ENCODE assay signal across 33 mouse cellular contexts in the genomic region with DNA sequence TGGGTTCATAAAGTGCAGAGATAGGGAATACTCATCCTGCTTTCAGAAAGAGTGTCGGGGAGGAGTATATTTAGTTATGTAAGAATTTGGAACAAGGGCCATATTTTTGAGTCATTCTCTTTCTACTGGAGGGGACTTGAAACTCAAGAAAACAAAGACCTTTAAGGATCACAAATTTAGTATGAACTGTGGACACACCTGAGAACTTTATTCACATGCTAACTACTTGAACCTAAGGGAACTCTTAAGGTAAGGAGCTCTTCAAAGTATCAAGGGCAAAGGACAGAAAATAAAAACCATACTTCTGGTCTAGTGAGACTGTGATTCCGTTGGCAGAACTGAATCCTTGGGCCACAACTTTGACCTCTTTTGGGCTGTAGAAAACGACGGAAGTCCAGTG. TPM values are rescaled to one million over a fixed set of nuclear protein-coding genes. Genes with fewer than 3 reads are reported as not detected.
"Had no signal": no experiment of that assay in that cellular context is flagged by ENCODE, and none has a peak within 500 bp of the region (broad histone marks: within the 10 kb centered on the region; RNA-seq: fewer than 3 reads in every experiment).

No protein-coding gene starts in this region.

- H3K9me3 ChIP-seq: limb, embryonic 10.5 days; limb, embryonic 12.5 days; limb, embryonic 13.5 days; limb, embryonic 15.5 days; liver, embryonic 12.5 days; liver, embryonic 13.5 days; liver, embryonic 15.5 days; lung, embryonic 15.5 days; megakaryocyte, embryonic 14.5 days; midbrain, embryonic 10.5 days; midbrain, embryonic 12.5 days; midbrain, embryonic 13.5 days; midbrain, embryonic 15.5 days; neural tube, embryonic 12.5 days had no signal

- H3K27me3 ChIP-seq: limb, embryonic 12.5 days; limb, embryonic 13.5 days; limb, embryonic 15.5 days; liver, embryonic 12.5 days; liver, embryonic 13.5 days; liver, embryonic 15.5 days; lung, embryonic 15.5 days; megakaryocyte, embryonic 14.5 days; midbrain, embryonic 12.5 days; midbrain, embryonic 13.5 days; midbrain, embryonic 15.5 days; neural tube, embryonic 12.5 days had no signal

- ATAC-seq: liver, embryonic 12.5 days; liver, postnatal 0 days; midbrain, embryonic 13.5 days; midbrain, embryonic 15.5 days; midbrain, embryonic 16.5 days had no signal

- H3K27ac ChIP-seq: left cerebral cortex, adult 2 months; limb, embryonic 10.5 days; limb, embryonic 12.5 days; limb, embryonic 13.5 days; limb, embryonic 15.5 days; liver, embryonic 12.5 days; liver, embryonic 13.5 days; liver, embryonic 14.5 days; liver, embryonic 15.5 days; lung, embryonic 15.5 days; macrophage; midbrain, embryonic 10.5 days; midbrain, embryonic 12.5 days; midbrain, embryonic 13.5 days; midbrain, embryonic 15.5 days; neural tube, embryonic 12.5 days had no signal

- H3K4me2 ChIP-seq: limb, embryonic 12.5 days; limb, embryonic 13.5 days; limb, embryonic 15.5 days; liver, embryonic 11.5 days; liver, embryonic 12.5 days; liver, embryonic 13.5 days; liver, embryonic 15.5 days; lung, embryonic 14.5 days; lung, embryonic 15.5 days; midbrain, embryonic 11.5 days; midbrain, embryonic 12.5 days; midbrain, embryonic 13.5 days; midbrain, embryonic 15.5 days; neural tube, embryonic 12.5 days had no signal

- H3K9ac ChIP-seq: limb, embryonic 12.5 days; limb, embryonic 13.5 days; limb, embryonic 15.5 days; liver, embryonic 12.5 days; liver, embryonic 13.5 days; liver, embryonic 14.5 days; liver, embryonic 15.5 days; liver, postnatal 0 days; lung, embryonic 14.5 days; lung, embryonic 15.5 days; midbrain, embryonic 12.5 days; midbrain, embryonic 13.5 days; midbrain, embryonic 15.5 days; neural tube, embryonic 12.5 days had no signal

- H3K36me3 ChIP-seq: limb, embryonic 10.5 days; limb, embryonic 12.5 days; limb, embryonic 13.5 days; limb, embryonic 15.5 days; lung, embryonic 15.5 days; midbrain, embryonic 10.5 days; midbrain, embryonic 12.5 days; midbrain, embryonic 13.5 days; midbrain, embryonic 15.5 days; neural tube, embryonic 12.5 days had no signal

- H3K4me1 ChIP-seq: limb, embryonic 10.5 days; limb, embryonic 12.5 days; limb, embryonic 13.5 days; limb, embryonic 15.5 days; lung, embryonic 15.5 days; megakaryocyte, embryonic 14.5 days; midbrain, embryonic 10.5 days; midbrain, embryonic 12.5 days; midbrain, embryonic 13.5 days; midbrain, embryonic 15.5 days; neural tube, embryonic 12.5 days had no signal

- DNase-seq: layer of hippocampus, postnatal 36 days; left cerebral cortex, postnatal 4 days; liver; liver, embryonic 13.5 days; liver, postnatal 0 days; lung, embryonic 14.5 days; lung, postnatal 14 days; lung, postnatal 4 days; midbrain, embryonic 14.5 days had no signal

- H3K4me3 ChIP-seq: left cerebral cortex, adult 2 months; limb, embryonic 10.5 days; limb, embryonic 12.5 days; limb, embryonic 13.5 days; limb, embryonic 15.5 days; liver, embryonic 12.5 days; liver, embryonic 13.5 days; liver, embryonic 15.5 days; lung, embryonic 15.5 days; megakaryocyte, embryonic 14.5 days; midbrain, embryonic 10.5 days; midbrain, embryonic 12.5 days; midbrain, embryonic 13.5 days; midbrain, embryonic 15.5 days; myocyte; neural tube, embryonic 12.5 days had no signal

RNA-seq across cellular contexts. Expression of a gene that starts 38.3 kb away (rescaled TPM):
- polyA plus RNA-seq: limb, embryonic 10.5 days; limb, embryonic 11.5 days; limb, embryonic 12.5 days; limb, embryonic 13.5 days; limb, embryonic 14.5 days; lung, embryonic 14.5 days; lung, embryonic 15.5 days; macrophage; midbrain, embryonic 10.5 days; midbrain, embryonic 12.5 days; midbrain, embryonic 14.5 days; midbrain, postnatal 0 days; myocyte; neural tube, embryonic 11.5 days; neural tube, embryonic 12.5 days had no signal
